Mouse (Mus musculus) ES-Bruce4 (cell line): ENCODE measurements at regions not wholly inside any gene's neighbourhood (a gene's known extent, or its start where the extent isn't known, plus 50 kb on each side); places are given as distances from the start of the nearest gene placed in this dataset.

ENCODE experiments used
- CTCF ChIP-seq: IDR thresholded peaks from one replicate; pipeline ENCODE4 v1.8.1; 2011; ENCODE audit warnings: low read depth, low read length
- EP300 ChIP-seq: IDR thresholded peaks from 2 replicates; pipeline ENCODE4 v1.6.1; 2011; ENCODE audit warnings: low read depth, low read length; ENCODE audit not compliant: insufficient read depth
- POLR2A ChIP-seq: IDR thresholded peaks from one replicate; pipeline ENCODE4 v1.8.1; 2011; ENCODE audit warnings: low read length; ENCODE audit not compliant: insufficient read depth

- TF ChIP-seq CTCF (no peak), POLR2A (no peak), EP300 (no peak)
Observed at GRCm38 (mm10) chr4:23758005-23758404, 738.2 kb upstream of the Mms22l start.
